Mouse (Mus musculus) hindbrain, embryonic 11.5 days (tissue): ENCODE data around the gene Mrps9. TPM values are rescaled to one million over a fixed set of nuclear protein-coding genes. Genes with fewer than 3 reads are reported as not detected.

ENCODE experiments used
- ATAC-seq: fragments of 200-750 bp; cut with Nextera tagmentation; 2 replicates; pipeline ENCODE4 v1.8.0; 2017; ENCODE audit warnings: mild to moderate bottlenecking, moderate TSS enrichment, moderate library complexity; ENCODE audit not compliant: low FRiP score
- DNase-seq: peaks from one replicate; pipeline ENCODE4 v3.0.0-alpha.2; 2015; ENCODE audit warnings: low spot score
- H3K27ac ChIP-seq: fragments of 300-500 bp; sonication (generic); 2 replicates; pipeline ENCODE4 v1.5.1; 2014; ENCODE audit warnings: mild to moderate bottlenecking, low read depth, low read length
- H3K27me3 ChIP-seq: fragments of 300-500 bp; sonication (generic); 2 replicates; pipeline ENCODE4 v1.6.1; 2014; ENCODE audit warnings: mild to moderate bottlenecking, low read length, moderate library complexity, mixed read lengths; ENCODE audit not compliant: control insufficient read depth, insufficient read depth
- H3K36me3 ChIP-seq: fragments of 300-500 bp; sonication (generic); 2 replicates; pipeline ENCODE4 v1.6.1; 2014; ENCODE audit warnings: mild to moderate bottlenecking, low read length, moderate library complexity, mixed read lengths; ENCODE audit not compliant: control insufficient read depth, insufficient read depth
- H3K4me1 ChIP-seq: fragments of 300-500 bp; sonication (generic); replicated peaks from 2 replicates; pipeline ENCODE4 v1.6.1; 2014; ENCODE audit warnings: low read length, mixed read lengths; ENCODE audit not compliant: control insufficient read depth, insufficient read depth
- H3K4me2 ChIP-seq: fragments of 300-500 bp; sonication (generic); replicated peaks from 2 replicates; pipeline ENCODE4 v1.6.1; 2014; ENCODE audit warnings: mild to moderate bottlenecking, low read depth, low read length
- H3K4me3 ChIP-seq: fragments of 300-500 bp; sonication (generic); 2 replicates; pipeline ENCODE4 v1.5.1; 2014; ENCODE audit warnings: low read depth, low read length
- H3K9ac ChIP-seq: fragments of 300-500 bp; sonication (generic); 2 replicates; pipeline ENCODE4 v1.6.1; 2014; ENCODE audit warnings: low read depth, low read length
- H3K9me3 ChIP-seq: fragments of 300-500 bp; sonication (generic); 2 replicates; pipeline ENCODE4 v1.6.1; 2016; ENCODE audit warnings: low read length; ENCODE audit not compliant: control insufficient read depth
- WGBS: fragments of 180-500 bp; shearing (Covaris S2); extraction: QIAGEN DNeasy Blood & Tissue Kit; methylation state at CpG from one replicate; pipeline ENCODE4 v1.1.7; 2014; 5-methylcytosine and 5-hydroxymethylcytosine counted together
- polyA plus RNA-seq: library from polyadenylated mRNA; unstranded; fragments of >200 nt; fragmentation: Nextera tagmentation; extraction: Ambion mirVana; gene quantifications from 2 replicates; pipeline ENCODE4 v1.2.1, GENCODE M21; 2014

The Mrps9 gene
- polyA plus RNA-seq, 1 experiment from 2014 or later = 56.5 TPM

GRCm38 (mm10) chr1:42888541-42889349 lies 37.7 kb downstream of the Mrps9 start:
- Histone ChIP-seq H3K4me2 (no peak overlapping the region; the same call in 1 of the 2 replicates), H3K4me1 (0 out of 2 replicates have a peak, but pooled peaks cover 2% of the 10 kb centered on the region), H3K36me3 (no peaks in the 10 kb centered on the region), H3K27ac (peak overlapping the region; percentile 61), H3K9me3 (no peaks in the 10 kb centered on the region), H3K27me3 (no peaks in the 10 kb centered on the region), H3K4me3 (no peak overlapping the region), H3K9ac (no peak overlapping the region)
- peak; percentile 58 for DNase-seq
- peak; percentile 86 for ATAC-seq
- 25% methylated on average over 22 of the region's 22 CpGs for WGBS

- H3K4me2 ChIP-seq = no peak overlapping the region
- H3K27ac ChIP-seq = peak overlapping the region; percentile 61
- H3K4me1 ChIP-seq = 0 out of 2 replicates have a peak, but pooled peaks cover 2% of the 10 kb centered on the region
- no peaks in the 10 kb centered on the region for H3K36me3 ChIP-seq
- DNase-seq = peak; percentile 57
- no peaks in the 10 kb centered on the region for H3K9me3 ChIP-seq
- 24% methylated on average over 7 of the region's 7 CpGs for WGBS
- ATAC-seq = peak; percentile 79
- no peak overlapping the region for H3K4me3 ChIP-seq
- no peaks in the 10 kb centered on the region for H3K27me3 ChIP-seq
- H3K9ac ChIP-seq = no peak overlapping the region
These were observed 38.4 kb downstream of the Mrps9 start for GRCm38 (mm10) chr1:42889421-42889887.

- H3K4me1 ChIP-seq = no peaks in the 10 kb centered on the region
- DNase-seq (no peak), ATAC-seq (no peak)
- H3K9me3 ChIP-seq = no peaks in the 10 kb centered on the region
- no peak overlapping the region for H3K4me3 ChIP-seq
- H3K4me2 ChIP-seq = no peak overlapping the region
- no peak overlapping the region for H3K27ac ChIP-seq
- H3K9ac ChIP-seq = no peak overlapping the region
- no peaks in the 10 kb centered on the region for H3K36me3 ChIP-seq
- H3K27me3 ChIP-seq = no peaks in the 10 kb centered on the region
These were observed 43.7 kb downstream of the Mrps9 start for GRCm38 (mm10) chr1:42894695-42895094.

GRCm38 (mm10) chr1:42905148-42905547 lies 54.1 kb downstream of the Mrps9 start:
- Histone ChIP-seq H3K4me2 (no peak overlapping the region), H3K36me3 (0 out of 2 replicates have a peak, but pooled peaks cover 6% of the 10 kb centered on the region), H3K4me1 (no peaks in the 10 kb centered on the region), H3K9me3 (no peaks in the 10 kb centered on the region), H3K27me3 (no peaks in the 10 kb centered on the region), H3K27ac (no peak overlapping the region), H3K4me3 (no peak overlapping the region), H3K9ac (no peak overlapping the region)
- DNase-seq (peak; percentile 27), ATAC-seq (peak; percentile 51; the same call in 1 of the 2 replicates)
- WGBS = 84% methylated on average over 11 of the region's 11 CpGs

GRCm38 (mm10) chr1:42906696-42907095 lies 55.7 kb downstream of the Mrps9 start:
- H3K9me3 ChIP-seq = no peaks in the 10 kb centered on the region
- WGBS = 76% methylated on average over 7 of the region's 7 CpGs
- ATAC-seq = no peak
- DNase-seq = no peak
- H3K4me2 ChIP-seq = no peak overlapping the region
- H3K27me3 ChIP-seq = no peaks in the 10 kb centered on the region
- H3K27ac ChIP-seq = no peak overlapping the region
- H3K9ac ChIP-seq = no peak overlapping the region
- H3K4me3 ChIP-seq = no peak overlapping the region
- H3K4me1 ChIP-seq = no peaks in the 10 kb centered on the region
- 0 out of 2 replicates have a peak, but pooled peaks cover 2% of the 10 kb centered on the region for H3K36me3 ChIP-seq

- no peak overlapping the region for H3K27ac ChIP-seq
- H3K4me1 ChIP-seq = no peaks in the 10 kb centered on the region
- no peak overlapping the region for H3K4me3 ChIP-seq
- 47% methylated on average over 4 of the region's 4 CpGs for WGBS
- no peaks in the 10 kb centered on the region for H3K27me3 ChIP-seq
- no peaks in the 10 kb centered on the region for H3K9me3 ChIP-seq
- no peak overlapping the region for H3K4me2 ChIP-seq
- no peak overlapping the region for H3K9ac ChIP-seq
- DNase-seq = no peak
- H3K36me3 ChIP-seq = 0 out of 2 replicates have a peak, but pooled peaks cover 2% of the 10 kb centered on the region
- no peak for ATAC-seq
These were observed 56.1 kb downstream of the Mrps9 start for GRCm38 (mm10) chr1:42907153-42907552.

GRCm38 (mm10) chr1:42915062-42915461 lies 64.0 kb downstream of the Mrps9 start:
- no peaks in the 10 kb centered on the region for H3K36me3 ChIP-seq
- DNase-seq (peak; percentile 47), ATAC-seq (peak; percentile 77)
- 13% methylated on average over 4 of the region's 4 CpGs for WGBS
- H3K4me1 ChIP-seq = no peaks in the 10 kb centered on the region
- no peaks in the 10 kb centered on the region for H3K9me3 ChIP-seq
- H3K27me3 ChIP-seq = no peaks in the 10 kb centered on the region
- no peak overlapping the region for H3K9ac ChIP-seq
- no peak overlapping the region for H3K4me2 ChIP-seq
- no peak overlapping the region for H3K4me3 ChIP-seq
- H3K27ac ChIP-seq = no peak overlapping the region

- Histone ChIP-seq H3K36me3 (no peaks in the 10 kb centered on the region), H3K27me3 (no peaks in the 10 kb centered on the region), H3K9ac (no peak overlapping the region), H3K27ac (no peak overlapping the region), H3K9me3 (no peaks in the 10 kb centered on the region), H3K4me2 (no peak overlapping the region), H3K4me3 (no peak overlapping the region), H3K4me1 (no peaks in the 10 kb centered on the region)
- no peak for DNase-seq
- WGBS = 84% methylated on average over 7 of the region's 7 CpGs
- no peak for ATAC-seq
These were observed 65.7 kb downstream of the Mrps9 start for GRCm38 (mm10) chr1:42916719-42917118.

GRCm38 (mm10) chr1:42917908-42918307 lies 66.9 kb downstream of the Mrps9 start:
- Histone ChIP-seq H3K9me3 (no peaks in the 10 kb centered on the region), H3K9ac (no peak overlapping the region), H3K4me3 (no peak overlapping the region), H3K36me3 (no peaks in the 10 kb centered on the region), H3K4me2 (no peak overlapping the region), H3K27me3 (no peaks in the 10 kb centered on the region), H3K4me1 (no peaks in the 10 kb centered on the region), H3K27ac (no peak overlapping the region)
- ATAC-seq = peak; percentile 27; the same call in 1 of the 2 replicates
- DNase-seq = peak; percentile 39
- 20% methylated on average over 4 of the region's 4 CpGs for WGBS
